Mouse (Mus musculus) WW6 (cell line): Measurements from ENCODE around the gene Tomm40l.

Experiments
- DNase-seq: peaks from one replicate; pipeline ENCODE4 v3.0.0-alpha.2; 2013; ENCODE audit warnings: low read depth, low spot score

Tomm40l gene

GRCm38 (mm10) chr1:171229750-171230149 lies 7.4 kb upstream of the Tomm40l start:
- no peak for DNase-seq

- DNase-seq = no peak
Observed at GRCm38 (mm10) chr1:171227879-171228278, 5.6 kb upstream of the Tomm40l start.

- no peak for DNase-seq
Observed at GRCm38 (mm10) chr1:171226780-171227179, 4.5 kb upstream of the Tomm40l start.

GRCm38 (mm10) chr1:171224857-171225256 lies 2.5 kb upstream of the Tomm40l start, which contains the start of gene Apoa2:
Apoa2 (plus strand) TSS chr1:171225054.
- DNase-seq = no peak

GRCm38 (mm10) chr1:171223796-171224195 lies 1.5 kb upstream of the Tomm40l start:
- DNase-seq = no peak

- DNase-seq = no peak
Observed at GRCm38 (mm10) chr1:171223168-171223567, 854 bp upstream of the Tomm40l start.

GRCm38 (mm10) chr1:171221281-171222193 lies 777 bp downstream of the Tomm40l start:
- DNase-seq = no peak

- peak; percentile 71 for DNase-seq
Observed at GRCm38 (mm10) chr1:171220871-171221270, 1.4 kb downstream of the Tomm40l start.

- DNase-seq = no peak
Observed at GRCm38 (mm10) chr1:171216241-171216955, 5.9 kb downstream of the Tomm40l start.

GRCm38 (mm10) chr1:171213801-171214496 lies 8.4 kb downstream of the Tomm40l start, which contains the start of gene Nr1i3:
Nr1i3 (plus strand) TSS chr1:171213970.
- no peak for DNase-seq

GRCm38 (mm10) chr1:171212854-171213253 lies 9.5 kb downstream of the Tomm40l start:
- no peak for DNase-seq

GRCm38 (mm10) chr1:171209409-171209808 lies 12.9 kb downstream of the Tomm40l start:
- DNase-seq = no peak

- no peak for DNase-seq
Observed at GRCm38 (mm10) chr1:171205704-171206493, 16.4 kb downstream of the Tomm40l start.

GRCm38 (mm10) chr1:171204249-171204644 lies 18.1 kb downstream of the Tomm40l start:
- DNase-seq = no peak

GRCm38 (mm10) chr1:171203471-171204248 lies 18.7 kb downstream of the Tomm40l start:
- DNase-seq = no peak

- no peak for DNase-seq
Observed at GRCm38 (mm10) chr1:171200769-171201168, 21.5 kb downstream of the Tomm40l start.

GRCm38 (mm10) chr1:171199532-171199931 lies 22.8 kb downstream of the Tomm40l start:
- DNase-seq = no peak

- DNase-seq = peak; percentile 52
Observed at GRCm38 (mm10) chr1:171195887-171196397, 26.4 kb downstream of the Tomm40l start, which contains the start of gene Pcp4l1. Pcp4l1 (minus strand) TSS chr1:171196268.

- no peak for DNase-seq
Observed at GRCm38 (mm10) chr1:171195046-171195822, 27.1 kb downstream of the Tomm40l start.
